Mouse (Mus musculus) mature B cell (primary cell): ENCODE results near the gene Lime1.

Experiments used
- in situ Hi-C: fragments of 300-500 bp; cut with MboI; formaldehyde crosslinking; loops from 2 replicates; pipeline ENCODE4 v1.14.3; 2019

Gene Lime1

DNA sequence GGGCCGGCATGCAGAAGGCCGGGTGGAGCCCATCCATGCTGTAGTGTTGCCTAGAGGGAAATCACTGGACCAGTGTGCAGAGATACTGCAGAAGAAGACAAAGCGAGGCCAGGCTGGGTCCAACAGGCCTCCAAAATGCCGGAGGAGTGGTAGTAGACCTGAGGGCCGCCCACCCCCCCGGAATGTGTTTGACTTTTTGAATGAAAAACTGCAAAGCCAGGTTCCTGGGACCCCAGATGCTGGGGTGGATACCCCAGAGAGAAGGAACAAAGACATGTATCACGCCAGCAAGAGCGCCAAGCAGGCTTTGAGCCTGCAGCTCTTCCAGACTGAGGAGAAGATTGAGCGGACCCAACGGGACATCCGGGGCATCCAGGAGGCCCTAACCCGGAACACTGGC is at the start of gene Lime1:
Lime1 (plus strand) TSS at position 301 of the 400 bp plus-strand sequence.
- in situ Hi-C loops = no loop called here

DNA sequence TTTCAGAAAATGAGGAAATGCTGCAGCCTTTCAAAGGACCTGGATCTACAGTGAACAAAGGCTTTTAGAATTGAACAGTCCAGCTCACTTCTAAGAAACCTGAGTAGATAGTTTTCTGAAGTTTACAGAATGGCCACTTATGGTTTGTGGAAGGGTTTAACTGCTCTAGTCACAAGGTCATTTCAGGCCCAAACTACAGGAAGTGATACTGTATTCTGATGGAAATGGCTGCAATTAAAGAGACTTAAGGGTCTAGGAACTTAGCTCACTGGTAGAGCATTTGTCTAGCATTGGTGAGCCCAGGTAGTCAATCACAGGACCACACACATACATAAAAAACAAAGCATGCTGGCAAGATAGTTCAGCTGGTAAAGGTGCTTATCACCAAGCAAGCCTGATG is 47.3 kb upstream of the Lime1 start:
- in situ Hi-C loops = loop anchor here (10.0 kb wide), 1 partner anchor 148 kb away; the partner anchor contains the start of gene Ppdpf

DNA sequence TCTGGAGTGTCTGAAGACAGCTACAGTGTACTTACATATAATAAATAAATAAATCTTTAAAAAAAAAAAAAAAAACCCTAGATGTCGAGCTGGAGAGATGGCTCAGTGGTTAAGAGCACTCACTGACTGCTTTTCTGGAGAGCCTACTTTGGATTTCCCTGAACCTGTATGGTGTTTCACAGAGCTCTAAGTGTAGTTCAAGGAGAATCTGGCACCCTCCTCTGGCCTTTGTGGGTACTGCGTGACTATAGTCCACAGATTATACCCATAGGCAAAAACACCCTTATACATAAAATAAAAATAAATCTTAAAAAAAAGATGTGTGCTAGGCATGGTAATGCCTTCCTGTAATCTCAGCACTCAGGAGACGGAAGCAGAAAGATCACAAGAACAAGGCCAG is 45.9 kb upstream of the Lime1 start:
- in situ Hi-C loops = loop anchor here (10.0 kb wide), 1 partner anchor 149 kb away; the partner anchor contains the start of gene Ppdpf

DNA sequence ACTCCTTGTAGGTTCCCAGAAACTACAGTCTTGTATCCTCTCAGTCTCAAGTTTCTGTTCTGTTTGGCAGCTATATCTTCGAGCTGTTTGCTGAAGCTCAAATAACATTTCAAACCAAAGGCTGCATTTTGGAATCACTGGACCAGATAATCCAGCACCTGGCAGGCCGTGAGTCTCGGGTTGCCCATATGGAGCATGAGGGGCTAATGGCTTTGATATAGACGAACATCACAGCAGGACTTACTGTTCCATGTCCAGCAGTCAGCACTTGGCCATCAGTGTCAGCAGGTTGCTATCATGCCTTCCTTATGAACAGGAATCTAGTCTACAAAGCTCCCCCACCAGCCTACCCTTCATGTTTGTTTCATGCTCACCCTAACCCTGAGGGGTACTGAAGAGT is 39.5 kb upstream of the Lime1 start:
- in situ Hi-C loops = no loop called here

DNA sequence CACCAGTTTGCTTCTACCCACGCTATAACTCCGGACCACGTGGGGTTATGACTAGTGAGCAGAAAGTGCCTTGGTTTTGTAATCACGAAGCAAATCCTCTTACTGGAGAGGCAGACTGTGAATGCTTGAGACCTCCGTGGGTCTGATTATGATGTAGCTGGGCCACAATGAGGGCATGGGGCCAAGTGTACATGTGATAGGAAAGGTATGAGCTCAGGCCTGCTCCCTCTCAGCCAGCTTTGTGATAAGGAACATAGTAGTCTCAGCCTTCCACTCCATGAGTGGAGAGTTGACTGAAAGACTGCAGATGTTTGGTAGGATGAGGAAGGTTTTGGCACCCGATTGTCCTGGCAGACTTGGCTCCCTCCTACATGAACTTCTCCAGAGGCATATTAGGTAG is 37.1 kb upstream of the Lime1 start:
- in situ Hi-C loops = no loop called here

DNA sequence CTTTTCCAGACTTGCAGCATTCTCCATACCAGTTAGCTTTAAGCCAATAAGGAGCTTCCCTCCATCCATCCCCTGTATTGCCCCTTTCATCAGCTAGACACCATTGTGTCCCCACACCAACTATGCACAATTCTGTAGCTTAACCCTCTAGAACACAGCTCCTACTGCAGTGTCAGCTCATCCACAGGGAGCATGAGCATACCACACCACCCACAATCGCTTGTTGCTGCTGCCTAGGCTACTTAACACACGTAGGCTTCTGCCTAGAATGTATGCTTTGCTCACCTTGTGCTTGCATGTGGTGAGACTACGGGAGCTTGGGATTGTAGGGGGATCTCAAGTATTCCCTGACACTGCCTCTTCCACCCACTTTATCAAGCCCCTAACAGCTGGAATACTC is 23.1 kb upstream of the Lime1 start:
- in situ Hi-C loops = no loop called here

DNA sequence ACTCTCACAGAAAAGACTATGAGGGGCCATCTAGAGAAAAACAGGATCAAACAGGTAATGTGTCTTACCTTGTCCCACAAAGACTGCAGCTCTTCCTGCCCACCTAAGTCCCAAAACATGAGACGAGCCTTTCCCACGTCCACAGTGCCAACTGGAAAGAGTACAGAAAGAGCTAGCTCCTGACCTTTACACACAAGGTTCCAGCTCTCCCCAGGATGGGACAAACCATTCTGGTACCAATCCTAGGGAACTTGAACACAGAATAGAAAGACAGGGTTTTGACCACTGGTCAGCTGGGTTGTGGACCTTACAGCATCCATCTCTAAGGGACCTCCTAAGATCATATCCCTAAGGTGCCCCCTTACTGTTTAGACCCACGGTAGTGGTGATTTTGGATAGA is 15.9 kb upstream of the Lime1 start:
- in situ Hi-C loops = no loop called here

DNA sequence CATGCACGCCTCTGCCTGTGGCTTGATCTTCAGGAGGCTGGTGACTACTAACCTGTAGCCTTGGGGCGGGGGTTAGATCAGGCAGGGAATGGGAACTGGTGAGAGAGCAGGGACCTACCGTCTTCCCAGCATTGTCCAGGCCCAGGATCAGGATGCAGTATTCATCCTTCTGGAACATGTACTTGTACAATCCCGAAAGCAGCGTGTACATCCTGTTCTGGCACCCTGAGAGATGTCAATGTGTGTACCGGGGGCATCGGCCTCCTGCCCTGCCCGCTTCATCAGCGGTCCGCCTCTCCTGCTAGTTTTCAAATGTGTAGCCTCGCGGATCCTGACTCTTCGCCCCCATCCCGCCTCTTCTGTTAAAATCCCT is 15.4 kb upstream of the Lime1 start:
- in situ Hi-C loops = no loop called here

DNA sequence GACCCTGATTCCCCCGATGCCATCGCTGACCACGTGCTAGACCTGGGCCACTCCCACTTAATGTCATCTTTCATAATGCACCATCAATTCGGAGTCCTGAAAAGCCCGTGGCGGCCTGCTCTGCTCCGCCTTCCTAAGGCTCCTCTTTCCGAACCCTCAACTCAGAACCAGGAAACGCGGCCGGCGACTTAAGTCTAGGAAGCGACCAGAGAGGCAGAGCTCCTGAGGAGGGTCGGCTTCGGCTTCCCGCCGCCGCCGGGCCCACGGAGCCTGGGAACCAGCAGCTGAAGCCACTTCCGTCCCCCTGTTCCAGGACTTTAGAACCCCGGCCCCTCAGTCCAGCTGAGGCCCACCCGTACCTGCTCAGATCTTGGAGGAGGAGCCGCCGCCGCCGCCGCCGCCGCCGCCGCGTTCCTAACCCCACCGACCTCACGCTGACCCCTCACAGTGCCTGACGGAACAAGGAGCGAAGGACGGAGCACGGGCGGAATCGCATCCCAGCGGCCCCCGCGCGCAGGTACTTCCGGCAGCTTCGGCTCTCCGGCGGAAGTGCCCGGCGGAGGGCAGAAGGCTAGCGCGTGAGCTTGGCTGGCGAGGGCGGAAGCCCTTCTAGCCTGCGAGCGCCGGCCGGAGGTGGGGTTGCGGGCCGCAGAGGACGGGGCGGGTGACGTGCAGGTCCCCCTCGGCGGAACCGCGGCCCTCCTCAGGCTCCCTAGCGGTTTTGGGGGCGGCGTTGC is 14.8 kb upstream of the Lime1 start, which contains the start of the genes Zgpat and Arfrp1:
Zgpat (plus strand) TSS at position 69 of the 737 bp plus-strand sequence.
Arfrp1 (minus strand) TSS at position 545 of the 737 bp plus-strand sequence.
- in situ Hi-C loops = no loop called here

DNA sequence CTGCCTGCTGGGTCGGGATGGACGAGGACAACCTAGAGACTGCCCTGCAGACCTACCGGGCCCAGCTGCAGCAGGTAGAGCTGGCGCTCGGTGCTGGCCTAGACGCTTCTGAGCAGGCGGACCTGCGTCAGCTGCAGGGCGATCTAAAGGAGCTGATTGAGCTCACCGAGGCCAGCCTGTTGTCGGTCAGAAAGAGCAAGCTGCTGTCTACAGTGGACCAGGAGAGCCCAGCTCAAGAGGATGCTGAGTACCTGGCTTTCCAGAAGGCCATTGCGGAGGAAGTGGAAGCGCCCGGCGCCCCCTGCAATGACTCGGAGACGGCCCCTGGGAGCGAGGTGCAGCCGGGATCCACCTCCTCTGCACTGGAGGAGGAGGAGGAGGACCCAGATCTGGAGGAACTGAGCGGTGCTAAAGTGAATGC is 14.2 kb upstream of the Lime1 start:
- in situ Hi-C loops = no loop called here

DNA sequence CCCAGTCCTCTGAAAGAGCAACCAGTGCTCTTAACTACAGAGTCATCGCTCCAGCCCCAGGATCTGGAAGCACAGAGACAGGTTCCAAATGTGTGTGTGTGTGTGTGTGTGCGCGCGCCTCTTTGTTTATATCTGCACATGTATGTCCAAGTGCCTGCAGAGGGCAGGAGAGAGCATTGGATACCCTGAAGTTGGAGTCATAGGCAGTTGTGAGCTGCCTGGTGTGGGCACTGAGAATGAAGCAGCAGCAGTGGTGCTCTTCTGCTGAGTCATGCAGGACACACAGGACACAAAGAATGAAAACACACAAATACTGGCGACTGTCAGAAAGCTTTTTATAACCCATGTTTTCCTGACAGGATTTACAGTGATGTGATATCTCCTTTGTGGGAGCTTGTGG is 9.9 kb upstream of the Lime1 start:
- in situ Hi-C loops = no loop called here

DNA sequence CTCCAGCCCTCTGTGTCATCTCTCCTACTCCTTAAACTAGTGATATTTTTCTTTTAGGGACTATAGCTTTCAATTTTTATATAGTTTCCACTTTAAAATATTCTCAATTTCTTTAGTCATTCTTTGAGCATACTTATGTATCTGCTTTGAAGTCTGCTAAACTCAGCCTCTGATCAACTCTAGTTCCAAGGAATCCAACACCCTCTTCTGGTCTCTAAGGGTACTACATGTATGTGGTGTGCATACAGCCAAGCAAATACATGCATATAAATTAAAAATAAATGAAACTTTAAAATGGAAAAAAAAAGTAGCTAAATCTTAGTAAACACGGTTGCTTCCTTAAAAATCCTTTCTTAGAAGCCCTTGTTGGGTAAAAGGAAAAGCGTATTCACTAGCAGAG is 4.1 kb upstream of the Lime1 start:
- in situ Hi-C loops = no loop called here

DNA sequence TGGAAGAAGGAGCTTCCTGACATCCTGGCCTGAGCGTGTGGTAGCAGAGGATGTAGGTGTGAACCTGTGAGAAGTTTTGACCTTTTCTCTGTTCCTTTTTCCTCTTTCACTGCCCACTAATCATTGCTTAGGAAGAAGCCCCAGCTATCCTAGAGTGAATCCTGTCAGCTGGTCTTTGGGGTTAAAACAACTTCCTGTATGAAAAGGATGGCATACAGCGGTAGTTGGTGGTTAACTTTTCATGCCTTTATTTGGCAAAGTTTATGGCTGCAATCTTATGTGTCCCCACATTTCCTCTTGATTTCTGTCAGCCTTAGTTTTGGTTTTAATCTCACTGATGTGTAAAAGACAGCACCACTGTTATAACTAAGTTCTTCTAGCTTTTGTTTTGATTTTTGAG is 2.6 kb upstream of the Lime1 start:
- in situ Hi-C loops = no loop called here

DNA sequence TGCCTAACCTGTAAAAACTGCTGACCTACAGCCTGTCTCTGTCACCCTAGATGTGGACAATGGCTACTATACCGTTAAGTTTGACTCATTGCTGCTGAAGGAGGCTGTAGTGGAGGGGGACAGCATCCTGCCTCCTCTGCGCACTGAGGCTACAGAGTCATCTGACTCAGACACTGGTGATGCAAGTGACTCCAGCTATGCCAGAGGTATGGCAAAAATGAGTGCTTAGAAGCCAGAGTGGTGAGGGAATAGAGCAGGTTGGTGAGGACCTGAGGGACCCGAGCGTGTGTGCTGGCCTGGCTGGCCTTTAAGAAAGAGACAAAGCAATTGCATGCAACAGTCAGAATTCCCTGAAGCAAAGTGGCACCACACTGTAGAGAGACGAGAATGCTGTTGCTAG is 1.2 kb upstream of the Lime1 start:
- in situ Hi-C loops = no loop called here

DNA sequence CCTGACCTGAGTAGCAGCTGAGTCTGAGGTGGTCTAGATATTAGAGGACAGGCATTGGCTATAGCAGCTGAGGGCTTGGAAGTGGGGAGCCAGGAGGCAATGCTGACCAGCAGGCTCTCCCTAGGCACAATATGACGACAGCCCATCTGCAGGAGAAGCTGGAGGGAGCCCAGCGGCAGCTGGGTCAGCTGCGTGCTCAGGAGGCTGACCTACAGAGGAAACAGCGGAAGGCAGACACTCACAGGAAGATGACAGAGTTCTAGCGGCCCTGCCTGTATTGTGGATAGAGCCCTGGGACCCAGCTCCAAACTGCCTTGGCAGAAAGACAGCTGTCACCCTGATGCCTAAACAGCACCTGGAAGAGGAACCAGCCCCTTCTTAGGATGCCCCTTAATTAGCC is 373 bp downstream of the Lime1 start:
- in situ Hi-C loops = no loop called here

DNA sequence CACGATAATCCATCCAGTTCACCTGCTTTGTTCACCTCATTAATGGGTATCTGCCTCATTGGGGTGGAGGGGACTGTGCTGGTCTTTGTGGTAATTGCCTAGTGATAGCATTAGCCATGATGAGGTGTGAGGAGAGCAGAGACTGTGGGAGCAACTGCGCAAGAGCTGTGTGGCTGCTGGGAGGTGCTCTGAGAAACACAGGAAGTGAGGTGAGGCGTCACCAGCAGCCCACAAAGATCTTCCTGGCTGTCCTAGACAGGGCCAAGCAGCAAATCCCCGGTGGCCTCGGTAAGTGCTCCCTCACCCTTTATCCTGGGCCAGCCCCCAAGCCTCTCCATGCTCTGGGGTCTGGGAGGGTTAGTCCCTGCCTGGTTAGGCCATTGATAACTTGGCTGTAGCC is 1.2 kb downstream of the Lime1 start:
- in situ Hi-C loops = no loop called here

DNA sequence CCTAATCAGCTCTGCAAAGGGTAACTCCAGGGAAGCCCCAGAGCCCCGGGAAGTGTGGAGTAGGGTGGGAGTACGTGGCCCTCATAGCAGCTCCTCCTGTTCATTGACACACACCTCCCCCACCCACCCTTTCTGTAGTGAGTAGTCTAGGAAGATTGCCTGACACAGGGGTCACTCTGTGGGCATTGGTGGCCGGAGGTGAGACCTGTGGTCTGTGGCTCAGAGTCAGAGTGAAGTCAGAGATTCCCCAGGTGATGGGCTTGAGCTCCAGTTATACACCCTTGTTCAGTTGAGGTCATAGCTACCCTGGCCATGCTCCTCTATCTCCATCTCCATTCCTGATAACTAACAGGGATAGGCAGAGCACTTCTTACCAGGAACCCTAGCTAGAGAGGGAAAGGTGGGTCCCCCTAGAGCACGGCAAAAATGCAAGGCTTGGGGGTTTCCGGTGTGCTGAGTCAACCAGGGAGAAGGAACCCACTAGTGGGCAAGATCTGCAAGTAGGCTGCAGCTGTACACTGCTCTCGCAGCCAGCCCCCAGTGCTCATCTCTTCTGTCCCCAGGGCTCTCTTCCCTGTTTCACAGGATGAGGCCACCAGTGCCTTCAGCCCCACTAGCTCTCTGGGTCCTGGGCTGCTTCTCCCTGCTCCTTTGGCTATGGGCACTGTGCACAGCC is 1.9 kb downstream of the Lime1 start:
- in situ Hi-C loops = no loop called here

DNA sequence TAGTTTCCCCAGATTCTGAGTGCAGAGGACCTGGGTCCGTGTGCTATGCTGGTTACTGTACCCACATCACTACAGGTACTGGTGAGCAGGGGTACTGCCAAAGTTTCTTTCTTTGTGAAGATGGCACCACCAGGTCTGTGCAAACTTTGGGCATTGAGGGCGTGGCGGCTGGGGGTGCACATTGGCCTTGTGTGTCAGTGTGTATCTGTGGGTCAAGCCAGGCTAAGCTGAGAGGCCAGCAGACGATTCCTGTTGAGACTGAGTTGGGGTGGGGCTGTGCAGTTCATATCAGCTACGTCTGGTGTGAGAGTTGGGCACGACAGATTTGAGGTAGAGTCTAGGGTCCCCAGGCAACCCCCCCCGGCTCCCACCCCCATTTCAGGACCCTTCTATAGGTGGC is 4.6 kb downstream of the Lime1 start:
- in situ Hi-C loops = no loop called here

DNA sequence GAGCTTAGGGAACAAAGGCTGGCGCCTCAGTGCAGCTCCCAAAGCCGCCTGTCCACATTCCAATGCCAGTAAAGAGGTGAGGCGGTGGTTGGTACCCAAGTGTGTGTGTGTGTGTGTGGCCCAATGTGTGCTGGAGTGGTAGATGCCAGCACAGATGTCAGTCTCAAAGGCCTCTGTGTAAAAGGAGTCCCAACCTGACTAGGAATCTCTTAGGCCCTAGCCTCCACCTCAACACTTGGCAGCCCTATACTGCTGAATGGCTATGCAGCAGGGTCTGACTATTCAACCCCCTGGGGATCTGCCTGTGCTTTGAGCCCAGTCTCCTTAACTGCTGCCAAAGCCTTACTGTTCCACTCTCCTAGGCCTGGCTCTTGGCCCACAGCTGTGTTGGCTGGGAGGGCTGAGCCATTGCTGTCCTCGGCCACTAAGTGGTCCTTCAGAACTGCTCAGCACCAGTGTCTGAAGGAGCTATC is 5.1 kb downstream of the Lime1 start:
- in situ Hi-C loops = no loop called here

DNA sequence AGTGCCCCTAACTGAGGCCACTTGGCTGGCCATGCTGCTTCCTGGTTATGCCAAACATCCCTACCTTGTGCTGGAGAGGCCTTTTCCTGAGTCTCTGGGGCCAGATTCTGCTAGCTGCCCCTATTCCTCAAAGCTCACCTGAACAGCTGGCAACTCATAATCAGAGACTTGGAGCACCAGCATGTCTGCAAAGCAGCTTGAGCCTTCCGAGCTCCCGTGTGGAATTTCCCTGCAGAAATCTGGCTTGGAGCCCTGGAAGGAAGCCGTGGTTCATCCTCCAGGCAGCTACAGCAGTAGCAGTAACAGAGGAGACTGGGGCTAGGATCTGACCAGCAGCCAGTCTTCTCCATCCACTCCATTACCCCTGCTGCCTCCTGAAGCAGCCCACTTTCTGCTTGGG is 6.0 kb downstream of the Lime1 start:
- in situ Hi-C loops = no loop called here

DNA sequence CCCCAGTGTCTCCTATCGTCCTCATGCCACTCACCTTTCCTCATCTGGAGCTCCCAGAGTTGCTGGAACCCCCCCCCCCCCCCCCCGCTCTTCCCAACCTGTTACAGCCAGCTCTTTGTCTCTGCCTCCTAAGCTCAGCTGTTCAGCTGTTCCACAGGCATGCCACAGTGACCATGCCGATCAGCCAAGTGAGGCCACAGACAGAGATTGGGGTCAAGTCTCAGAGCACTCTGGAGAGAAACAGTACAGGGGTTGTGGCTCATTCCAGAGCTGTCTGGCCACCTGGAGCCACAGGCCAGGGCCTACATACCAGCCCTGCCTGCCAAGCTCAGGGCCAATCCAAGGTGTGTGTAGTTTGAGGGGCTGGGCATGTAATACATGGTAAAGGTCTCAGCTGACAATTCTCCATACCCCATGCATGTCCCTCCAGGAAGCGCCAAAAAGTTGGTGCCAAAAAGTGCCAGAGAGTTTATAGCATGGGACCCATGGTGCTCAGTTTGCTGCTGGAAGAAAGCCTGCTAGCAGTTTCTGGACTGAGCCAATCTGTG is 6.9 kb downstream of the Lime1 start:
- in situ Hi-C loops = no loop called here

DNA sequence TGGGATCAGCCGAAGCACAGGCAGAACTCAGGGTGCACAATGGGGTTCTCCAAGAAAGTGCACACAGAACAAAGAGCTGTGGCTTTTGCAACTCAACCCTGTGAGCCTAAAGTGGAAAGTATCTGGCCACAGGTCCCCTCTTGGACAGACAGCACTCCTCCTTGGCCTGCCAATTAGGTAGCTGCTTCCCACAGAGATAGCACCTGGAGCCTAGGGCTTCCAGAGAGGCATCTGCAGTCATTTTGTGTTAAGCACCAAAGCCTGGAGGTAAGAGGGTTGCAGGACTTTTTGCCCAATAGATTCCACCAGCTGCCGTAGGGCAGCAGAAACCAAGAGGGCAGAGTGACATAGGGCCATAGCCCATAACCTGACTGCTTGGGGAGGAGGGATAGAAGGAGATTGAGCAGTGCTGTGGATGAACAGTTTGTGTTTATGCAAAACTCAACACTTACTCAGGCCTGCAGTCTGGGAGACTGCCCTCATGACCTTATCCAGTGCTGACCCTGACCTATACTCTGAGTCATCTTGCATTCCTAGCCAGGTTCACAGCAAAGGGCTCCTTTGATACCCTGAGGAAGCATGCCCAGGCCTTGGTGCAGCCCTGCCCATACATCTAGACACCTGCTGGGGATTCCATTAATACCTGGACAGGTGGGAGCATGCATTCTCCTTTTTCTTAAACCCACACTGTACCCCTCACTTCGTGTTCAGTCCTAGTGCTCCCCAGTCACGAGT is 10.4 kb downstream of the Lime1 start:
- in situ Hi-C loops = loop anchor here (10.0 kb wide), 2 partner anchors 104 to 184 kb away; partner anchors contain the start of genes Abhd16b and Tpd52l2
